Mouse (Mus musculus): ENCODE data around the gene Slc4a4.
"Not testable (repeated sequence)": the region's sequence is repeated elsewhere in the genome, so short reads cannot be mapped to it uniquely, and the experiment has no call there.

Gene Slc4a4

GRCm38 (mm10) chr5:89090131-89090530 is 203.5 kb downstream of the Slc4a4 start:
- no peak for DNase-seq

- no peak for DNase-seq
Measured at GRCm38 (mm10) chr5:89096371-89096770, 209.8 kb downstream of the Slc4a4 start.

GRCm38 (mm10) chr5:89097291-89097690 is 210.7 kb downstream of the Slc4a4 start:
- no peak for DNase-seq

GRCm38 (mm10) chr5:89098121-89098520 is 211.5 kb downstream of the Slc4a4 start:
- no peak for DNase-seq

- no peak for DNase-seq
Measured at GRCm38 (mm10) chr5:89099886-89100285, 213.3 kb downstream of the Slc4a4 start.

- DNase-seq: no peak
Measured at GRCm38 (mm10) chr5:89102560-89102959, 215.9 kb downstream of the Slc4a4 start.

- no peak for DNase-seq
Measured at GRCm38 (mm10) chr5:89105346-89105745, 218.7 kb downstream of the Slc4a4 start.

GRCm38 (mm10) chr5:89106217-89106616 is 219.6 kb downstream of the Slc4a4 start:
- DNase-seq: no peak

- no peak for DNase-seq
Measured at GRCm38 (mm10) chr5:89108809-89109208, 222.2 kb downstream of the Slc4a4 start.

GRCm38 (mm10) chr5:89109832-89110231 is 223.2 kb downstream of the Slc4a4 start:
- no peak for DNase-seq

GRCm38 (mm10) chr5:89111987-89112386 is 225.4 kb downstream of the Slc4a4 start:
- not testable (repeated sequence) for DNase-seq

- DNase-seq: no peak
Measured at GRCm38 (mm10) chr5:89120881-89121280, 234.3 kb downstream of the Slc4a4 start.

GRCm38 (mm10) chr5:89123270-89123903 is 236.8 kb downstream of the Slc4a4 start:
- no peak for DNase-seq

- no peak for DNase-seq
Measured at GRCm38 (mm10) chr5:89128210-89128609, 241.6 kb downstream of the Slc4a4 start.

- DNase-seq: peak; percentile 13
Measured at GRCm38 (mm10) chr5:89135776-89136175, 249.2 kb downstream of the Slc4a4 start.

GRCm38 (mm10) chr5:89140070-89140469 is 253.5 kb downstream of the Slc4a4 start:
- no peak for DNase-seq

GRCm38 (mm10) chr5:89141761-89142160 is 255.1 kb downstream of the Slc4a4 start:
- no peak for DNase-seq

- DNase-seq: no peak
Measured at GRCm38 (mm10) chr5:89146276-89146675, 259.7 kb downstream of the Slc4a4 start.

- no peak for DNase-seq
Measured at GRCm38 (mm10) chr5:89147282-89147790, 260.7 kb downstream of the Slc4a4 start.

- DNase-seq: no peak
Measured at GRCm38 (mm10) chr5:89149436-89150040, 262.9 kb downstream of the Slc4a4 start.

GRCm38 (mm10) chr5:89151076-89151475 is 264.5 kb downstream of the Slc4a4 start:
- no peak for DNase-seq

- DNase-seq: no peak
Measured at GRCm38 (mm10) chr5:89171025-89171718, 284.6 kb downstream of the Slc4a4 start.

- DNase-seq: no peak
Measured at GRCm38 (mm10) chr5:89190063-89190462, 303.4 kb downstream of the Slc4a4 start.

- no peak for DNase-seq
Measured at GRCm38 (mm10) chr5:89194654-89195053, 308.0 kb downstream of the Slc4a4 start.

Data from right cerebral cortex, postnatal 4 days (tissue).